16 mouse cellular contexts compared by ENCODE assay signal in genomic region chr1:92772784-92773113, GRCm38 (mm10). TPM values are rescaled to one million over a fixed set of nuclear protein-coding genes. Genes with fewer than 3 reads are reported as not detected.
DNase-seq lines count a peak whose midpoint lies in the region; ATAC-seq and TF ChIP-seq lines count a peak whose summit lies in the region.
"Had no signal": no experiment of that assay in that cellular context is flagged by ENCODE, and none has a peak within 500 bp of the region (broad histone marks: within the 10 kb centered on the region; RNA-seq: fewer than 3 reads in every experiment).

No protein-coding gene starts in this region.

- H3K4me2 ChIP-seq in hindbrain, embryonic 14.5 days (replicated peaks), result no peak overlapping the region
- H3K4me2 ChIP-seq in embryonic facial prominence, embryonic 15.5 days (replicated peaks), result peak overlapping the region; percentile 8; the same call in 1 of the 2 replicates
- H3K4me2 ChIP-seq in limb, embryonic 12.5 days, result 0 out of 2 replicates have a peak overlapping the region, but pooled peaks have one; percentile 21
- H3K4me2 ChIP-seq in midbrain, postnatal 0 days (ENCODE audit: low read depth, low read length, poor library complexity, severe bottlenecking), result no peak overlapping the region
- H3K4me2 ChIP-seq: hindbrain, embryonic 13.5 days; lung, embryonic 15.5 days; neural tube, embryonic 12.5 days had no signal

- 70% methylated on average over 10 of the region's 10 CpGs for WGBS in hindbrain, embryonic 10.5 days
- WGBS in hindbrain, embryonic 14.5 days, result 67% methylated on average over 10 of the region's 10 CpGs
- 24% methylated on average over 10 of the region's 10 CpGs for WGBS in embryonic facial prominence, embryonic 15.5 days
- WGBS in limb, embryonic 12.5 days, result 30% methylated on average over 10 of the region's 10 CpGs
- 17% methylated on average over 10 of the region's 10 CpGs for WGBS in midbrain, postnatal 0 days

- H3K27ac ChIP-seq in hindbrain, embryonic 10.5 days, result peak overlapping the region; percentile 42
- H3K27ac ChIP-seq in hindbrain, embryonic 14.5 days, result no peak overlapping the region
- peak overlapping the region; percentile 61 for H3K27ac ChIP-seq in embryonic facial prominence, embryonic 15.5 days (replicated peaks)
- H3K27ac ChIP-seq in limb, embryonic 12.5 days, result peak overlapping the region; percentile 45; the same call in 1 of the 2 replicates
- 0 out of 2 replicates have a peak overlapping the region, but pooled peaks have one; percentile 27 for H3K27ac ChIP-seq in midbrain, postnatal 0 days (ENCODE audit: low read depth, low read length)
- H3K27ac ChIP-seq in layer of hippocampus, adult 2 months, result no peak overlapping the region
- H3K27ac ChIP-seq: hindbrain, embryonic 13.5 days; lung, embryonic 15.5 days; neural tube, embryonic 12.5 days had no signal

- H3K9me3 ChIP-seq in hindbrain, embryonic 10.5 days, result no peaks in the 10 kb centered on the region
- H3K9me3 ChIP-seq in hindbrain, embryonic 14.5 days (ENCODE audit: control insufficient read depth, low read length), result no peaks in the 10 kb centered on the region
- H3K9me3 ChIP-seq in embryonic facial prominence, embryonic 15.5 days (replicated peaks), result no peaks in the 10 kb centered on the region
- H3K9me3 ChIP-seq in limb, embryonic 12.5 days, result no peaks in the 10 kb centered on the region
- no peaks in the 10 kb centered on the region for H3K9me3 ChIP-seq in midbrain, postnatal 0 days (ENCODE audit: low read length)
- H3K9me3 ChIP-seq: hindbrain, embryonic 13.5 days; lung, embryonic 15.5 days; megakaryocyte, embryonic 14.5 days; neural tube, embryonic 12.5 days had no signal

- no peak for TF ChIP-seq CTCF in midbrain, postnatal 0 days (IDR thresholded peaks at IDR 0.05)
- no peak for TF ChIP-seq CTCF in layer of hippocampus, adult 2 months (conservative IDR thresholded peaks at IDR 0.05)

- H3K9ac ChIP-seq in hindbrain, embryonic 14.5 days, result no peak overlapping the region
- no peak overlapping the region; the same call in 1 of the 2 replicates for H3K9ac ChIP-seq in embryonic facial prominence, embryonic 15.5 days
- H3K9ac ChIP-seq in limb, embryonic 12.5 days (replicated peaks), result 0 out of 2 replicates have a peak overlapping the region, but pooled peaks have one; percentile 23
- no peak overlapping the region for H3K9ac ChIP-seq in midbrain, postnatal 0 days (replicated peaks; ENCODE audit: low read length, poor library complexity, severe bottlenecking)
- H3K9ac ChIP-seq: hindbrain, embryonic 13.5 days; lung, embryonic 15.5 days; neural tube, embryonic 12.5 days had no signal

- DNase-seq in hindbrain, embryonic 10.5 days (ENCODE audit: low spot score), result no peak
- DNase-seq in hindbrain, embryonic 14.5 days (ENCODE audit: low spot score), result no peak
- DNase-seq in midbrain, postnatal 0 days (ENCODE audit: low spot score), result no peak
- DNase-seq in cerebellum, adult 8-10 months, result no peak
- no peak for DNase-seq in kidney, adult 9 months
- no peak for DNase-seq in layer of hippocampus, adult 2 months (ENCODE audit: low spot score in 2 of 2)
- DNase-seq: adrenal gland, adult 8-10 months; cerebellum, postnatal 36 days; thymus, adult 2 months had no signal

- no peak for ATAC-seq in hindbrain, embryonic 14.5 days (ENCODE audit: low FRiP score)
- ATAC-seq in embryonic facial prominence, embryonic 15.5 days (ENCODE audit: insufficient number of reproducible peaks, low FRiP score, low TSS enrichment, low read depth), result no peak
- ATAC-seq in limb, embryonic 12.5 days (ENCODE audit: insufficient number of reproducible peaks, insufficient read depth, low FRiP score, low TSS enrichment, low read depth), result no peak
- ATAC-seq in midbrain, postnatal 0 days (ENCODE audit: low FRiP score), result peak; percentile 39; the same call in 1 of the 2 replicates
- ATAC-seq: Patski had no signal

- no peak overlapping the region for H3K4me3 ChIP-seq in hindbrain, embryonic 10.5 days
- no peak overlapping the region for H3K4me3 ChIP-seq in hindbrain, embryonic 14.5 days (replicated peaks; ENCODE audit: low read length)
- no peak overlapping the region for H3K4me3 ChIP-seq in embryonic facial prominence, embryonic 15.5 days (replicated peaks)
- H3K4me3 ChIP-seq in limb, embryonic 12.5 days (replicated peaks), result no peak overlapping the region
- H3K4me3 ChIP-seq in midbrain, postnatal 0 days (ENCODE audit: low read depth, low read length), result no peak overlapping the region
- H3K4me3 ChIP-seq in layer of hippocampus, adult 2 months, result no peak overlapping the region
- H3K4me3 ChIP-seq: hindbrain, embryonic 13.5 days; lung, embryonic 15.5 days; megakaryocyte, embryonic 14.5 days; neural tube, embryonic 12.5 days had no signal

- H3K36me3 ChIP-seq in hindbrain, embryonic 10.5 days, result no peaks in the 10 kb centered on the region
- H3K36me3 ChIP-seq in hindbrain, embryonic 14.5 days (replicated peaks; ENCODE audit: control insufficient read depth, insufficient read depth), result no peaks in the 10 kb centered on the region
- H3K36me3 ChIP-seq in embryonic facial prominence, embryonic 15.5 days, result no peaks in the 10 kb centered on the region
- no peaks in the 10 kb centered on the region for H3K36me3 ChIP-seq in limb, embryonic 12.5 days
- no peaks in the 10 kb centered on the region for H3K36me3 ChIP-seq in midbrain, postnatal 0 days (ENCODE audit: insufficient read depth, low read length)
- H3K36me3 ChIP-seq: hindbrain, embryonic 13.5 days; lung, embryonic 15.5 days; neural tube, embryonic 12.5 days had no signal

- peaks cover 48% of the 10 kb centered on the region for H3K4me1 ChIP-seq in hindbrain, embryonic 10.5 days (replicated peaks)
- peaks cover 14% of the 10 kb centered on the region for H3K4me1 ChIP-seq in hindbrain, embryonic 14.5 days (replicated peaks; ENCODE audit: control insufficient read depth, insufficient read depth, low read length)
- H3K4me1 ChIP-seq in embryonic facial prominence, embryonic 15.5 days, result peaks cover 54% of the 10 kb centered on the region
- H3K4me1 ChIP-seq in limb, embryonic 12.5 days (replicated peaks), result peaks cover 42% of the 10 kb centered on the region
- H3K4me1 ChIP-seq in midbrain, postnatal 0 days (ENCODE audit: insufficient read depth, low read length), result peaks cover 6% of the 10 kb centered on the region
- H3K4me1 ChIP-seq: neural tube, embryonic 12.5 days had no signal

- no peaks in the 10 kb centered on the region for H3K27me3 ChIP-seq in hindbrain, embryonic 10.5 days (ENCODE audit: insufficient read depth, poor library complexity, severe bottlenecking)
- H3K27me3 ChIP-seq in hindbrain, embryonic 14.5 days (ENCODE audit: control insufficient read depth, insufficient read depth, low read length), result no peaks in the 10 kb centered on the region
- peaks cover 21% of the 10 kb centered on the region; the same call in 1 of the 2 replicates for H3K27me3 ChIP-seq in embryonic facial prominence, embryonic 15.5 days
- peaks cover 10% of the 10 kb centered on the region for H3K27me3 ChIP-seq in limb, embryonic 12.5 days
- no peaks in the 10 kb centered on the region for H3K27me3 ChIP-seq in midbrain, postnatal 0 days (ENCODE audit: insufficient read depth, low read length)
- H3K27me3 ChIP-seq: hindbrain, embryonic 13.5 days; neural tube, embryonic 12.5 days; Patski had no signal

RNA-seq across cellular contexts. Expression of gene Gpc1, which starts 58.7 kb away (rescaled TPM):
- 72.1 and 76.0 TPM in 2 replicates for polyA plus RNA-seq in hindbrain, embryonic 10.5 days (2016; fragmentation: Nextera tagmentation; extraction: Ambion mirVana)
- polyA plus RNA-seq in hindbrain, embryonic 14.5 days (2014; fragmentation: Nextera tagmentation; extraction: Ambion mirVana), result 64.0 and 66.1 TPM in 2 replicates
- polyA plus RNA-seq in embryonic facial prominence, embryonic 15.5 days (2015; fragmentation: Nextera tagmentation; extraction: Ambion mirVana), result 93.6 and 95.3 TPM in 2 replicates
- 82.2 and 87.9 TPM in 2 replicates for polyA plus RNA-seq in limb, embryonic 12.5 days (2016; fragmentation: Nextera tagmentation; extraction: Ambion mirVana)
- 151 and 208 TPM in 2 replicates for total RNA-seq in midbrain, postnatal 0 days (2014; rRNA removed)
- polyA plus RNA-seq in midbrain, postnatal 0 days (2015; fragmentation: Nextera tagmentation; extraction: Ambion mirVana), result 51.8 and 53.3 TPM in 2 replicates
- total RNA-seq in layer of hippocampus, adult 2 months (2021), result 100 to 1,000 TPM; 146 to 154 TPM

Comparison
In these comparisons a context has a peak if more than half of its experiments do, and no peak if none do; other contexts are left out.
1. H3K27ac ChIP-seq: peak in hindbrain, embryonic 10.5 days (single experiment), embryonic facial prominence, embryonic 15.5 days (single experiment), limb, embryonic 12.5 days (single experiment) and midbrain, postnatal 0 days (single experiment); none in hindbrain, embryonic 14.5 days (single experiment) and layer of hippocampus, adult 2 months (single experiment).
2. H3K4me2 ChIP-seq: peak in embryonic facial prominence, embryonic 15.5 days (single experiment) and limb, embryonic 12.5 days (single experiment); none in hindbrain, embryonic 14.5 days (single experiment) and midbrain, postnatal 0 days (single experiment).